Mouse (Mus musculus) heart, adult 2 months (tissue): ENCODE results near the gene Serpinf1. TPM values are rescaled to one million over a fixed set of nuclear protein-coding genes. Genes with fewer than 3 reads are reported as not detected.
"Not testable (repeated sequence)": the region's sequence is repeated elsewhere in the genome, so short reads cannot be mapped to it uniquely, and the experiment has no call there.

ENCODE experiments used
- DNase-seq, 2 experiments: peaks; one replicate each; pipeline ENCODE4 v3.0.0; 2021
- H3K27ac ChIP-seq: fragments of 200-600 bp; 2 replicates; pipeline ENCODE4 v1.8.1; 2022
- H3K27me3 ChIP-seq: fragments of 200-500 bp; 2 replicates; pipeline ENCODE4 v1.6.1; 2012; ENCODE audit warnings: mild to moderate bottlenecking, low read length, inconsistent platforms, mixed read lengths; ENCODE audit not compliant: control insufficient read depth, insufficient read depth
- H3K36me3 ChIP-seq: fragments of 200-500 bp; 2 replicates; pipeline ENCODE4 v1.6.1; 2012; ENCODE audit warnings: low read length, inconsistent platforms; ENCODE audit not compliant: control insufficient read depth, insufficient read depth
- H3K4me1 ChIP-seq: fragments of 200-500 bp; 2 replicates; pipeline ENCODE4 v1.6.1; 2011; ENCODE audit warnings: low read length; ENCODE audit not compliant: control insufficient read depth, insufficient read depth
- H3K4me3 ChIP-seq: fragments of 200-600 bp; 2 replicates; pipeline ENCODE4 v1.8.1; 2022
- H3K79me2 ChIP-seq: fragments of 200-500 bp; replicated peaks from 2 replicates; pipeline ENCODE4 v1.6.1; 2012; ENCODE audit warnings: mild to moderate bottlenecking, inconsistent platforms, low read length, moderate library complexity, mixed read lengths; ENCODE audit not compliant: control insufficient read depth, insufficient read depth
- H3K9ac ChIP-seq: fragments of 200-500 bp; 2 replicates; pipeline ENCODE4 v1.6.1; 2012; ENCODE audit warnings: low read depth, mild to moderate bottlenecking, control low read depth, inconsistent platforms, low read length, mixed read lengths
- CTCF ChIP-seq: fragments of 200-600 bp; IDR thresholded peaks from 2 replicates; pipeline ENCODE4 v1.8.1; 2022; ENCODE audit warnings: antibody characterized with exemption, mild to moderate bottlenecking, moderate library complexity
- EP300 ChIP-seq: fragments of 200-500 bp; IDR thresholded peaks from 2 replicates; pipeline ENCODE4 v1.6.1; 2011; ENCODE audit warnings: low read depth, low read length, control low read depth; ENCODE audit not compliant: insufficient read depth
- POLR2A ChIP-seq: fragments of 200-500 bp; IDR thresholded peaks from 2 replicates; pipeline ENCODE4 v1.6.1; 2011; ENCODE audit warnings: mild to moderate bottlenecking, low read depth, low read length, control low read depth; ENCODE audit not compliant: insufficient read depth
- WGBS: fragments of 180-500 bp; shearing (Covaris S2); methylation state at CpG from one replicate; pipeline ENCODE4 v1.1.7; 2018; 5-methylcytosine and 5-hydroxymethylcytosine counted together
- intact Hi-C: fragments of 180-260 bp; cut with DNase I; formaldehyde crosslinking; loops from one replicate; pipeline ENCODE4 v1.15.1; 2025
- microRNA-seq, 2 experiments: library from miRNA; unstranded; fragments of <30 nt; microRNA quantifications; one replicate each; pipeline ENCODE4 v1.2.0; 2021
- polyA plus RNA-seq: library from polyadenylated mRNA; depleted of rRNA; stranded (reverse); fragments of >200 nt; gene quantifications from 2 replicates; pipeline ENCODE4 v1.2.3, GENCODE M21; 2012; rRNA removed
- total RNA-seq, 2 experiments: library from RNA; stranded (reverse); gene quantifications; 2 replicates each; pipeline ENCODE4 v1.2.3; 2021

Gene Serpinf1
- total and polyA plus RNA-seq, 3 experiments, result 17.4 to 84.5 (median 28.5) TPM

GRCm38 (mm10) chr11:75395611-75396010 is 26.9 kb downstream of the Serpinf1 start:
- intact Hi-C loops, result no loop called here
- WGBS, result 50% methylated on average over 1 of the region's 1 CpGs
- Histone ChIP-seq H3K9ac (no peak overlapping the region), H3K27ac (no peak overlapping the region), H3K4me1 (no peaks in the 10 kb centered on the region), H3K27me3 (no peaks in the 10 kb centered on the region), H3K36me3 (no peaks in the 10 kb centered on the region), H3K4me3 (no peak overlapping the region), H3K79me2 (no peaks in the 10 kb centered on the region)
- TF ChIP-seq EP300 (no peak), POLR2A (no peak), CTCF (no peak)
- no peak for DNase-seq

GRCm38 (mm10) chr11:75383529-75383928 is 39.0 kb downstream of the Serpinf1 start:
- H3K4me3 ChIP-seq, H3K27me3 ChIP-seq, intact Hi-C loops, H3K79me2 ChIP-seq, H3K36me3 ChIP-seq, H3K4me1 ChIP-seq, H3K27ac ChIP-seq, H3K9ac ChIP-seq, DNase-seq: not testable (repeated sequence)
- 40% methylated on average over 3 of the region's 3 CpGs for WGBS

GRCm38 (mm10) chr11:75378786-75379185 is 43.7 kb downstream of the Serpinf1 start:
- DNase-seq, H3K9ac ChIP-seq, H3K27ac ChIP-seq, intact Hi-C loops, H3K4me3 ChIP-seq, H3K27me3 ChIP-seq, H3K79me2 ChIP-seq, H3K36me3 ChIP-seq, H3K4me1 ChIP-seq: not testable (repeated sequence)
- WGBS, result 90% methylated on average over 2 of the region's 2 CpGs

- WGBS, result 89% methylated on average over 1 of the region's 1 CpGs
- no peak for TF ChIP-seq EP300
- TF ChIP-seq CTCF, result no peak
- TF ChIP-seq POLR2A, result no peak
- H3K36me3 ChIP-seq, result no peaks in the 10 kb centered on the region
Observed at GRCm38 (mm10) chr11:75377125-75377524, 45.4 kb downstream of the Serpinf1 start.

More at GRCm38 (mm10) chr11:75377125-75377524, 45.4 kb downstream of the Serpinf1 start:
- no peak for DNase-seq
- H3K9ac ChIP-seq, result no peak overlapping the region
- no peak overlapping the region for H3K27ac ChIP-seq
- no peaks in the 10 kb centered on the region for H3K4me1 ChIP-seq
- H3K79me2 ChIP-seq, result no peaks in the 10 kb centered on the region
- no peak overlapping the region for H3K4me3 ChIP-seq
- intact Hi-C loops, result no loop called here
- H3K27me3 ChIP-seq, result no peaks in the 10 kb centered on the region

Small RNAs within 50 kb of the gene (microRNA-seq; reads per million reads assigned to microRNA genes)
- gene Mir22, result 19,435 to 60,333 reads per million in 2 experiments

Other genes starting within 250 kb of the Serpinf1 start
- 1 to 10 TPM; 5.7 to 6.1 TPM for gene Ovca2, start 243.9 kb downstream of the Serpinf1 start, total RNA-seq
- 11.1 and 16.7 TPM in 2 replicates for gene Ovca2, start 243.9 kb downstream of the Serpinf1 start, polyA plus RNA-seq
- gene Dph1, start 231.5 kb downstream of the Serpinf1 start, total RNA-seq, result 10 to 100 TPM in 1 of 2 experiments, 1 to 10 TPM in 1; 8.5 to 11.6 TPM
- gene Dph1, start 231.5 kb downstream of the Serpinf1 start, polyA plus RNA-seq, result 21.7 and 32.9 TPM in 2 replicates
- gene Rtn4rl1, start 228.9 kb downstream of the Serpinf1 start, total RNA-seq, result 1 to 10 TPM; 8.4 to 9.4 TPM
- gene Rtn4rl1, start 228.9 kb downstream of the Serpinf1 start, polyA plus RNA-seq, result 7.5 and 10.4 TPM in 2 replicates
- gene Rpa1, start 74.4 kb downstream of the Serpinf1 start, total RNA-seq, result 10 to 100 TPM; 54.8 to 60.7 TPM
- 16.8 and 24.8 TPM in 2 replicates for gene Rpa1, start 74.4 kb downstream of the Serpinf1 start, polyA plus RNA-seq
- 1 to 10 TPM; 5.7 to 6.4 TPM for gene Smyd4, start 74.3 kb downstream of the Serpinf1 start, total RNA-seq
- 3.2 and 3.9 TPM in 2 replicates for gene Smyd4, start 74.3 kb downstream of the Serpinf1 start, polyA plus RNA-seq
- not detected for gene Serpinf2, start 16.9 kb upstream of the Serpinf1 start, total RNA-seq
- 0.18 and 0.61 TPM in 2 replicates for gene Serpinf2, start 16.9 kb upstream of the Serpinf1 start, polyA plus RNA-seq
- 1 to 10 TPM; 7.0 to 8.3 TPM for gene Wdr81, start 32.0 kb upstream of the Serpinf1 start, total RNA-seq
- 6.6 and 9.6 TPM in 2 replicates for gene Wdr81, start 32.0 kb upstream of the Serpinf1 start, polyA plus RNA-seq
- 1 to 10 TPM; 3.7 to 4.6 TPM for gene Tlcd2, start 39.0 kb upstream of the Serpinf1 start, total RNA-seq
- 10.3 and 14.3 TPM in 2 replicates for gene Tlcd2, start 39.0 kb upstream of the Serpinf1 start, polyA plus RNA-seq
- gene Prpf8, start 64.1 kb upstream of the Serpinf1 start, total RNA-seq, result 10 to 100 TPM; 84.4 to 93.2 TPM
- gene Prpf8, start 64.1 kb upstream of the Serpinf1 start, polyA plus RNA-seq, result 49.0 and 86.5 TPM in 2 replicates
- 10 to 100 TPM; 40.5 to 48.8 TPM for gene Rilp, start 87.4 kb upstream of the Serpinf1 start, total RNA-seq
- gene Rilp, start 87.4 kb upstream of the Serpinf1 start, polyA plus RNA-seq, result 39.2 and 62.0 TPM in 2 replicates
- gene Scarf1, start 90.8 kb upstream of the Serpinf1 start, total RNA-seq, result 1 to 10 TPM; 7.6 to 8.5 TPM
- 18.1 and 21.6 TPM in 2 replicates for gene Scarf1, start 90.8 kb upstream of the Serpinf1 start, polyA plus RNA-seq
- gene Slc43a2, start 109.0 kb upstream of the Serpinf1 start, total RNA-seq, result 10 to 100 TPM; 13.7 to 14.6 TPM
- gene Slc43a2, start 109.0 kb upstream of the Serpinf1 start, polyA plus RNA-seq, result 13.1 and 13.6 TPM in 2 replicates
- 10 to 100 TPM; 96.6 to 99.1 TPM for gene Pitpna, start 165.4 kb upstream of the Serpinf1 start, total RNA-seq
- 57.2 and 95.9 TPM in 2 replicates for gene Pitpna, start 165.4 kb upstream of the Serpinf1 start, polyA plus RNA-seq
- gene Inpp5k, start 208.3 kb upstream of the Serpinf1 start, total RNA-seq, result 10 to 100 TPM; 24.5 to 30.2 TPM
- 42.8 and 59.8 TPM in 2 replicates for gene Inpp5k, start 208.3 kb upstream of the Serpinf1 start, polyA plus RNA-seq
- gene Myo1c, start 227.8 kb upstream of the Serpinf1 start, total RNA-seq, result 100 to 1,000 TPM in 1 of 2 experiments, 10 to 100 TPM in 1; 96.9 to 105 TPM
- 68.7 and 94.7 TPM in 2 replicates for gene Myo1c, start 227.8 kb upstream of the Serpinf1 start, polyA plus RNA-seq